Mouse (Mus musculus) embryonic facial prominence, embryonic 14.5 days (tissue): ENCODE data around the gene Tns3. TPM values are rescaled to one million over a fixed set of nuclear protein-coding genes. Genes with fewer than 3 reads are reported as not detected.
A peak's percentile ranks its signal among the peaks of the same experiment; 100 is the strongest.

ENCODE experiments used
- ATAC-seq: fragments of 200-750 bp; cut with Nextera tagmentation; 2 replicates; pipeline ENCODE4 v1.8.0; 2017; ENCODE audit warnings: low read depth, moderate number of reproducible peaks, moderate TSS enrichment
- DNase-seq: peaks from one replicate; pipeline ENCODE4 v3.0.0-alpha.2; 2015; ENCODE audit warnings: low spot score
- H3K27ac ChIP-seq: fragments of 300-500 bp; sonication (generic); replicated peaks from 2 replicates; pipeline ENCODE4 v1.5.1; 2014; ENCODE audit warnings: low read depth, mild to moderate bottlenecking, low read length, moderate library complexity
- H3K27me3 ChIP-seq: fragments of 300-500 bp; sonication (generic); replicated peaks from 2 replicates; pipeline ENCODE4 v1.6.1; 2014; ENCODE audit warnings: low read length; ENCODE audit not compliant: control insufficient read depth, insufficient read depth
- H3K36me3 ChIP-seq: fragments of 300-500 bp; sonication (generic); 2 replicates; pipeline ENCODE4 v1.6.1; 2014; ENCODE audit warnings: low read length, mixed read lengths; ENCODE audit not compliant: control insufficient read depth, insufficient read depth
- H3K4me1 ChIP-seq: fragments of 300-500 bp; sonication (generic); 2 replicates; pipeline ENCODE4 v1.6.1; 2014; ENCODE audit warnings: antibody characterized with exemption, low read length; ENCODE audit not compliant: control insufficient read depth, insufficient read depth
- H3K4me2 ChIP-seq: fragments of 300-500 bp; sonication (generic); 2 replicates; pipeline ENCODE4 v1.6.1; 2014; ENCODE audit warnings: low read depth, mild to moderate bottlenecking, low read length, moderate library complexity, mixed read lengths
- H3K4me3 ChIP-seq: fragments of 300-500 bp; sonication (generic); 2 replicates; pipeline ENCODE4 v1.5.1; 2014; ENCODE audit warnings: low read depth, mild to moderate bottlenecking, low read length
- H3K9ac ChIP-seq: fragments of 300-500 bp; sonication (generic); 2 replicates; pipeline ENCODE4 v1.6.1; 2014; ENCODE audit warnings: low read depth, mild to moderate bottlenecking, low read length, moderate library complexity, mixed read lengths
- H3K9me3 ChIP-seq: fragments of 300-500 bp; sonication (generic); 2 replicates; pipeline ENCODE4 v1.6.1; 2016; ENCODE audit warnings: low read length; ENCODE audit not compliant: control insufficient read depth
- WGBS: fragments of 180-500 bp; shearing (Covaris S2); extraction: QIAGEN DNeasy Blood & Tissue Kit; methylation state at CpG from one replicate; pipeline ENCODE4 v1.1.7; 2014; 5-methylcytosine and 5-hydroxymethylcytosine counted together
- polyA plus RNA-seq: library from polyadenylated mRNA; unstranded; fragments of >200 nt; fragmentation: Nextera tagmentation; extraction: Ambion mirVana; gene quantifications from 2 replicates; pipeline ENCODE4 v1.2.1, GENCODE M21; 2014

Gene Tns3
- 19.3 and 20.5 TPM in 2 replicates for polyA plus RNA-seq

DNA sequence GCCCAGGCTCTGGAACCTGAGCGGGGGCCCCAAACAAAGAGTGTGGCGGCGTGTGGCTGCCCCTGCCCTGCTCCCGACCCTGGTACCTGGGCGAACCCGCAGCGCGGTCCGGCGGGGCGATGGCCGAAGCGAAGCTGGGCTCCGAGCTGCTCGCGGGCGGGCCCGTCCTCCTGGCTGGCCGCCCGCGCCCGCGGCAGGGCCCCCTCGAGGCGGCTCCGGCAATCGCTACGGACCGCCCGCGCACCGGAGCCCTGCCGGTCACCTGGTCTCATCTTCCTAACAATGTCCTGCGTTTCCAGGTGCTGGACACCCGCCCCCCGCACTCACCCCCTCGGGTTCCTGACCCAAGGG is at the start of gene Tns3:
Gene Tns3, minus strand, starts transcription at position 143 of the 351 bp plus-strand sequence.
- DNase-seq (no peak), ATAC-seq (peak; percentile 79)
- no peaks in the 10 kb centered on the region for H3K9me3 ChIP-seq
- H3K4me3 ChIP-seq: peak within 1 kb of the TSS; percentile 83
- no peaks in the 10 kb centered on the region for H3K36me3 ChIP-seq
- peaks cover 36% of the 10 kb centered on the region for H3K4me1 ChIP-seq
- WGBS: 15% methylated on average over 4 of the region's 37 CpGs
- peak within 1 kb of the TSS; percentile 91 for H3K27ac ChIP-seq
- peak within 1 kb of the TSS; percentile 94 for H3K9ac ChIP-seq
- H3K4me2 ChIP-seq: peak within 1 kb of the TSS; percentile 88
- no peaks in the 10 kb centered on the region for H3K27me3 ChIP-seq

DNA sequence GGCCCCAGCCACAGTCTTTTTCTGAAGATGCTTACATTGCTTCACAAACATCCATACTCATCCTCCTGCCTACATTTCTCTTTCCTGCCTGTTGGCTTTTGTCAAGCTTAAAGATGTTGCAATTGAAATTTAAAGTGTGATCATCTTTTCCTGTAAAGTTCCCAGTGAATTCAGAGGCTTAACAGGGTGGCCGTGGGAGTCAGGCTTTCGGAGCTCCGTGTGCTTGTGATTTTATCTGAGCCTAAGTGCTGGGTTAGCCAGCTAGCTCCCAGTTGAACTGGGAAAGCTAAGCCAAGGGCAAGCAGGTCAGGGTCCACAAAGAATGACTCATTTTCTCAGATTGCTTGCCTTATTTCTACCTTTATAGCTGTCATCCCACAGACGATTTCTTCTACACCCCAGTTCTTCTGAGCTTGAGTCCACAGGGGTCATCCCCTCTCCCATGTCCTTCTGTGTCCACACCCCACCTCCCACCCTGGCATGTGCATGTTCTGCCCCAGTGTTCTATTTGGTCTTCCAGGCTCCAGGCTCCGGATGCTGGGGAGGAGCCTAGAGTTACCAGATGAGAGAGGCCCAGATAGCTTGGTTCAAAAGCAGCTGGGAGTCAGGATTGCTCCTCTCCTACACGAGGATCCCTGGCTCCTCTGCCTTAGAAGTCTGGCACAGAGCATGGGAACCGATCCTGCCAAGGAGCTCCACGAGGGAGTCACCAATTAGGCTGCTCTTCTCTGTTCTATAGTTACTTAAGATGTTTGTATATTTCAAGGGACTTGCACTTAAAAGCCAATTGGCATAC is 42.1 kb upstream of the Tns3 start:
- H3K36me3 ChIP-seq: no peaks in the 10 kb centered on the region
- no peaks in the 10 kb centered on the region for H3K27me3 ChIP-seq
- DNase-seq: peak; percentile 55
- H3K4me1 ChIP-seq: peaks cover 23% of the 10 kb centered on the region
- no peak for ATAC-seq
- no peak overlapping the region for H3K4me2 ChIP-seq
- H3K4me3 ChIP-seq: no peak overlapping the region
- no peak overlapping the region for H3K9ac ChIP-seq
- H3K9me3 ChIP-seq: no peaks in the 10 kb centered on the region
- 48% methylated on average over 8 of the region's 8 CpGs for WGBS
- no peak overlapping the region for H3K27ac ChIP-seq

- WGBS: 88% methylated on average over 1 of the region's 1 CpGs
- no peak overlapping the region for H3K4me2 ChIP-seq
- no peaks in the 10 kb centered on the region for H3K36me3 ChIP-seq
- no peak overlapping the region for H3K9ac ChIP-seq
- no peak overlapping the region for H3K27ac ChIP-seq
- ATAC-seq (no peak), DNase-seq (no peak)
- H3K9me3 ChIP-seq: no peaks in the 10 kb centered on the region
- H3K4me1 ChIP-seq: peaks cover 23% of the 10 kb centered on the region
- H3K4me3 ChIP-seq: no peak overlapping the region
- H3K27me3 ChIP-seq: no peaks in the 10 kb centered on the region
Measured at GRCm38 (mm10) chr11:8705156-8705555, 40.8 kb upstream of the Tns3 start.

DNA sequence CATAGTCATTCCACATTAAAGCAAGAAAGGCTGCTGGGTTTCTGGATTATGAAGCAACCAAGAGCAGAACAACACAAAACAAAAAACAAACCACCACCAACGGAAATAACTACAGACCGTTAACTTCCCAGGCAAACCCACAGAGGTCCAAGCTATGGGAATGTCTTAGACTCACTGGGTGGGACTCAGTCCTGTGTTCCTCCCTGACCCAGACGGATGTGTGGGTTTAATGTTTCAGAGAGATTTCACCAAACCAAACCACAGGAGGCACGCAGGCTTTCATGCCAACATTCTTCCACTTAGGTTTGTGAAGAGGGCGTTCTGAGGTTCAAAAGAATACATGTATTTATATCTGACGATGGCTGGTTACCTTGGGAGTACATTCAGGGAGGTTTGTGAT is 39.5 kb upstream of the Tns3 start:
- Histone ChIP-seq H3K9me3 (no peaks in the 10 kb centered on the region), H3K4me2 (no peak overlapping the region), H3K27ac (peak overlapping the region; percentile 72; the same call in 1 of the 2 replicates), H3K36me3 (no peaks in the 10 kb centered on the region), H3K9ac (no peak overlapping the region), H3K4me3 (no peak overlapping the region), H3K4me1 (peaks cover 21% of the 10 kb centered on the region), H3K27me3 (no peaks in the 10 kb centered on the region)
- 29% methylated on average over 6 of the region's 6 CpGs for WGBS
- ATAC-seq (peak; percentile 63), DNase-seq (peak; percentile 82)

DNA sequence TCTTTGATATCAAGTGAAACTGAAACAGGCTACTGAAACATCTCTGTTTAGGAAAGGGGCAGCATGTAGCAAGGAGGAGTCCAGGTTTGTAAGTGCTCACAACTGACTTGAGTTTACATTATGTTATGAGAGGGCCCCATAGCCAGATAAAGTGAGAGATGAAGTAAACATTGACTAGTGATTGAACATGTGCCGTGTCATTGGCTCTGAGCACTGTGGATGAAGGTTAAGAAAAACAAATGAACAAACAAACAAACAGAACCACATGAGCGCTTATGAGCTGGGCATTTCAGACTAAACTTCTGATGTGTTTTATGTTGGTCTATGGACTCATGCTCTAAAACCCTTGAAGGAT is 38.2 kb upstream of the Tns3 start:
- Histone ChIP-seq H3K9me3 (no peaks in the 10 kb centered on the region), H3K27me3 (no peaks in the 10 kb centered on the region), H3K9ac (no peak overlapping the region), H3K4me1 (peaks cover 17% of the 10 kb centered on the region), H3K4me2 (no peak overlapping the region), H3K36me3 (no peaks in the 10 kb centered on the region), H3K27ac (no peak overlapping the region), H3K4me3 (no peak overlapping the region)
- DNase-seq (no peak), ATAC-seq (no peak)
- 91% methylated on average over 2 of the region's 2 CpGs for WGBS

- no peak for DNase-seq
- H3K9me3 ChIP-seq: no peaks in the 10 kb centered on the region
- ATAC-seq: no peak
- no peak overlapping the region for H3K27ac ChIP-seq
- H3K9ac ChIP-seq: no peak overlapping the region
- WGBS: 48% methylated on average over 10 of the region's 10 CpGs
- peaks cover 17% of the 10 kb centered on the region for H3K4me1 ChIP-seq
- H3K4me2 ChIP-seq: no peak overlapping the region
- no peaks in the 10 kb centered on the region for H3K36me3 ChIP-seq
- H3K27me3 ChIP-seq: no peaks in the 10 kb centered on the region
- H3K4me3 ChIP-seq: no peak overlapping the region
Measured at GRCm38 (mm10) chr11:8701845-8702531, 37.7 kb upstream of the Tns3 start.

GRCm38 (mm10) chr11:8701400-8701799 is 37.1 kb upstream of the Tns3 start:
- Histone ChIP-seq H3K4me1 (peaks cover 17% of the 10 kb centered on the region), H3K9me3 (no peaks in the 10 kb centered on the region), H3K4me2 (no peak overlapping the region), H3K9ac (no peak overlapping the region), H3K36me3 (no peaks in the 10 kb centered on the region), H3K27me3 (no peaks in the 10 kb centered on the region), H3K27ac (no peak overlapping the region), H3K4me3 (no peak overlapping the region)
- ATAC-seq (no peak), DNase-seq (no peak)
- WGBS: 68% methylated on average over 3 of the region's 3 CpGs

DNA sequence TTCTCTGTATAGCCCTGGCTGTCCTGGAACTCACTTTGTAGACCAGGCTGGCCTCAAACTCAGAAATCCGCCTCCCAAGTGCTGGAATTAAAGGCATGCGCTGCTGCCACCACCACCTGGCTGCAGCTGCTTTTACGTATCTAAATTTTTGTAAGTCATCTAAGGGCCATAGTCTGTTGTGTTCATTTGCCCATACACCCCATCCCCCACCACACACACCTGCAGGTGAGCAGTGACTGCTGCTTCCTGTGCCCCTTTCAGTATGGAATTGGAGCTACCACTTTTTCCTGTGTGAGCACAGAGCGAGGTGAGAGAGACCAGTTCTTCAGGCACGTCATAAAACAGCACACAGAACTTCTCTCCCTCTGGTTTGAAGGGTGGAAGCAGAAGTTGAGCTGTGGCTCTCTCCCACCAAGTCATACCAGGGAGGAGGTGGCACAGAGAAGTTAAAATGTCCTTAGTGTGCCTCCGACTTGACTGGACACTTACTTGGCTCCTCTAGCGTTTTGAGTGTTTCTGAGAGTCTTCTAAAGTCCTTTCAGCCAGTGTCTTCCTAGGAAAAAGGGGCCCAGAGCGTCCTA is 36.4 kb upstream of the Tns3 start:
- Histone ChIP-seq H3K4me1 (peaks cover 17% of the 10 kb centered on the region), H3K4me3 (no peak overlapping the region), H3K9me3 (no peaks in the 10 kb centered on the region), H3K27ac (no peak overlapping the region), H3K27me3 (no peaks in the 10 kb centered on the region), H3K9ac (no peak overlapping the region), H3K4me2 (no peak overlapping the region), H3K36me3 (no peaks in the 10 kb centered on the region)
- ATAC-seq: no peak
- no peak for DNase-seq
- 77% methylated on average over 8 of the region's 8 CpGs for WGBS
